Mouse (Mus musculus) erythroblast, embryonic 14.5 days (primary cell): ENCODE measurements around the gene Hemk1.

Experiments
- GATA1 ChIP-seq: IDR thresholded peaks from 2 replicates; pipeline ENCODE4 v1.6.1; 2012; ENCODE audit warnings: low read length, inconsistent platforms, mixed read lengths
- TAL1 ChIP-seq: IDR thresholded peaks from 3 replicates; pipeline ENCODE4 v1.6.1; 2012; ENCODE audit warnings: low read length, inconsistent platforms, mixed read lengths

GRCm38 (mm10) chr9:107279378-107280321, 58.5 kb downstream of the Hemk1 start:
- TF ChIP-seq GATA1 (no peak), TAL1 (no peak)
